27 mouse cellular contexts compared by ENCODE assay signal in genomic region chr4:31463130-31463698, GRCm38 (mm10).
DNase-seq lines count a peak whose midpoint lies in the region; ATAC-seq and TF ChIP-seq lines count a peak whose summit lies in the region.
"Had no signal": no experiment of that assay in that cellular context is flagged by ENCODE, and none has a peak within 500 bp of the region (broad histone marks: within the 10 kb centered on the region; RNA-seq: fewer than 3 reads in every experiment).

No protein-coding gene starts in this region.

- no peaks in the 10 kb centered on the region for H3K9me3 ChIP-seq in forebrain, embryonic 15.5 days
- no peaks in the 10 kb centered on the region for H3K9me3 ChIP-seq in forebrain, embryonic 11.5 days (ENCODE audit: control insufficient read depth, low read length)
- no peaks in the 10 kb centered on the region for H3K9me3 ChIP-seq in lung, postnatal 0 days (ENCODE audit: low read length)
- H3K9me3 ChIP-seq: embryonic facial prominence, embryonic 10.5 days; embryonic facial prominence, embryonic 13.5 days; heart, embryonic 10.5 days; heart, embryonic 13.5 days; hindbrain, embryonic 12.5 days; hindbrain, embryonic 15.5 days had no signal

- H3K4me3 ChIP-seq in forebrain, embryonic 15.5 days, result no peak overlapping the region
- no peak overlapping the region for H3K4me3 ChIP-seq in forebrain, embryonic 11.5 days (ENCODE audit: low read depth, low read length)
- no peak overlapping the region for H3K4me3 ChIP-seq in lung, postnatal 0 days (ENCODE audit: low read depth, low read length)
- no peak overlapping the region for H3K4me3 ChIP-seq in gastrocnemius, adult 2 months
- H3K4me3 ChIP-seq: embryonic facial prominence, embryonic 10.5 days; embryonic facial prominence, embryonic 13.5 days; erythroblast, embryonic 14.5 days; heart, adult 2 months; heart, embryonic 10.5 days; heart, embryonic 13.5 days; hindbrain, embryonic 12.5 days; hindbrain, embryonic 15.5 days had no signal

- H3K4me1 ChIP-seq in forebrain, embryonic 15.5 days, result peaks cover 9% of the 10 kb centered on the region
- no peaks in the 10 kb centered on the region for H3K4me1 ChIP-seq in forebrain, embryonic 11.5 days (replicated peaks; ENCODE audit: control insufficient read depth, insufficient read depth, low read length)
- no peaks in the 10 kb centered on the region for H3K4me1 ChIP-seq in lung, postnatal 0 days (ENCODE audit: insufficient read depth, low read depth, low read length)
- H3K4me1 ChIP-seq: embryonic facial prominence, embryonic 10.5 days; embryonic facial prominence, embryonic 13.5 days; heart, embryonic 10.5 days; hindbrain, embryonic 12.5 days had no signal

- no peak overlapping the region for H3K9ac ChIP-seq in forebrain, embryonic 15.5 days (replicated peaks)
- no peak overlapping the region for H3K9ac ChIP-seq in forebrain, embryonic 11.5 days (ENCODE audit: low read length)
- H3K9ac ChIP-seq in lung, postnatal 0 days (replicated peaks; ENCODE audit: low read depth), result no peak overlapping the region
- H3K9ac ChIP-seq: embryonic facial prominence, embryonic 13.5 days; heart, embryonic 13.5 days; hindbrain, embryonic 12.5 days; hindbrain, embryonic 15.5 days had no signal

- no peaks in the 10 kb centered on the region for H3K36me3 ChIP-seq in forebrain, embryonic 15.5 days
- H3K36me3 ChIP-seq in forebrain, embryonic 11.5 days (ENCODE audit: control insufficient read depth, insufficient read depth, low read length), result no peaks in the 10 kb centered on the region
- no peaks in the 10 kb centered on the region for H3K36me3 ChIP-seq in lung, postnatal 0 days (ENCODE audit: insufficient read depth, low read length)
- H3K36me3 ChIP-seq: embryonic facial prominence, embryonic 10.5 days; embryonic facial prominence, embryonic 13.5 days; G1E; heart, embryonic 10.5 days; heart, embryonic 13.5 days; hindbrain, embryonic 12.5 days; hindbrain, embryonic 15.5 days had no signal

- peak; percentile 58; the same call in 1 of the 2 replicates for ATAC-seq in forebrain, embryonic 15.5 days (replicated peaks)
- ATAC-seq in forebrain, embryonic 11.5 days (replicated peaks; ENCODE audit: low FRiP score), result no peak
- no peak for ATAC-seq in lung, postnatal 0 days
- peak; percentile 94 for ATAC-seq in megakaryocyte progenitor cell, adult 5-6 weeks (replicated peaks; ENCODE audit: poor library complexity)
- ATAC-seq: intestine, postnatal 0 days had no signal

- no peak for TF ChIP-seq EP300 in lung, postnatal 0 days (IDR thresholded peaks at IDR 0.05)

- H3K27ac ChIP-seq in forebrain, embryonic 15.5 days (replicated peaks), result no peak overlapping the region
- H3K27ac ChIP-seq in forebrain, embryonic 11.5 days (ENCODE audit: low read depth, low read length), result no peak overlapping the region
- H3K27ac ChIP-seq in lung, postnatal 0 days (ENCODE audit: low read length), result no peak overlapping the region
- no peak overlapping the region for H3K27ac ChIP-seq in gastrocnemius, adult 2 months
- H3K27ac ChIP-seq: embryonic facial prominence, embryonic 10.5 days; embryonic facial prominence, embryonic 13.5 days; heart, adult 2 months; heart, embryonic 10.5 days; heart, embryonic 13.5 days; hindbrain, embryonic 12.5 days; hindbrain, embryonic 15.5 days had no signal

- WGBS in forebrain, embryonic 15.5 days, result 81% methylated on average over 5 of the region's 5 CpGs
- WGBS in forebrain, embryonic 11.5 days, result 89% methylated on average over 5 of the region's 5 CpGs
- WGBS in lung, postnatal 0 days, result 77% methylated on average over 5 of the region's 5 CpGs

- no peak overlapping the region for H3K4me2 ChIP-seq in forebrain, embryonic 15.5 days (replicated peaks)
- H3K4me2 ChIP-seq in forebrain, embryonic 11.5 days (ENCODE audit: low read depth, low read length, severe bottlenecking), result no peak overlapping the region
- H3K4me2 ChIP-seq in lung, postnatal 0 days (replicated peaks; ENCODE audit: low read depth, low read length), result no peak overlapping the region
- H3K4me2 ChIP-seq: embryonic facial prominence, embryonic 13.5 days; heart, embryonic 13.5 days; hindbrain, embryonic 12.5 days; hindbrain, embryonic 15.5 days had no signal

- no peak for DNase-seq in forebrain, embryonic 11.5 days (ENCODE audit: low spot score)
- peak; percentile 35 for DNase-seq in lung, postnatal 0 days (ENCODE audit: low spot score)
- DNase-seq in lung, postnatal 4 days, result no peak
- no peak for DNase-seq in gastrocnemius, adult 2 months
- DNase-seq: adrenal gland, adult 2 months; adrenal gland, postnatal 14 days; B cell, adult 2 months; cerebellum, adult 11 months; cerebellum, adult 2 months; cerebellum, adult 9-11 months; embryo, embryonic 11 days; gastrocnemius, postnatal 25 days; heart, adult 2 months; heart, postnatal 14 days; kidney, adult 2 months had no signal

- H3K27me3 ChIP-seq in forebrain, embryonic 15.5 days, result no peaks in the 10 kb centered on the region
- no peaks in the 10 kb centered on the region for H3K27me3 ChIP-seq in forebrain, embryonic 11.5 days (ENCODE audit: control insufficient read depth, insufficient read depth, low read length)
- no peaks in the 10 kb centered on the region for H3K27me3 ChIP-seq in lung, postnatal 0 days (replicated peaks; ENCODE audit: insufficient read depth, low read length)
- H3K27me3 ChIP-seq: CH12.LX; embryonic facial prominence, embryonic 13.5 days; heart, embryonic 13.5 days; hindbrain, embryonic 12.5 days; hindbrain, embryonic 15.5 days had no signal

- intact Hi-C loops in gastrocnemius, adult 2 months (cut with DNase I), result no loop called here

- TF ChIP-seq CTCF in lung, postnatal 0 days (IDR thresholded peaks at IDR 0.05), result no peak
- no peak for TF ChIP-seq CTCF in gastrocnemius, adult 2 months (IDR thresholded peaks at IDR 0.05)

Comparison
In these comparisons a context has a peak if more than half of its experiments do, and no peak if none do; other contexts are left out.
1. ATAC-seq: peak in forebrain, embryonic 15.5 days (single experiment) and megakaryocyte progenitor cell, adult 5-6 weeks (single experiment); none in forebrain, embryonic 11.5 days (single experiment) and lung, postnatal 0 days (single experiment).